Comparison of ENCODE assay signal across 27 mouse cellular contexts in the genomic region with DNA sequence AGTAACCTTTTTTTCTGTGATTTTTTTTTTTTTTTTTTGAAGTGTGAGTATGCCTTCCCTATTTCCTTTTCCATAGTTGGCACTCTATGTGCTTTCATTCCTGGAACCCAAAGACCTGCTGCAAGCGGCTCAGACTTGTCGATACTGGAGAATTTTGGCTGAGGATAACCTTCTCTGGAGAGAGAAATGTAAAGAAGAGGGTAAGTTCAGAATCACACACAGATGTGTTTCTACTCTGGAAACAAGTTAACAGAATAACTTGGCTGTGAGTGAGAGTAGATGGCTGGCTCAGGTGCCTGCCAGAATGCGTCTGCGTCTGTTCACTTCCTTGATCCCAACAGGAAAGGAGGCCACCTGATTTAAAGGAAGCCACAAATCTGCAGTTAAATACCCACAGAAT.
A peak's percentile ranks its signal among the peaks of the same experiment; 100 is the strongest.
DNase-seq lines count a peak whose midpoint lies in the region; ATAC-seq and TF ChIP-seq lines count a peak whose summit lies in the region.
"Had no signal": no experiment of that assay in that cellular context is flagged by ENCODE, and none has a peak within 500 bp of the region (broad histone marks: within the 10 kb centered on the region; RNA-seq: fewer than 3 reads in every experiment).

No protein-coding gene starts in this region.

- WGBS in embryonic facial prominence, embryonic 14.5 days, result 80% methylated on average over 4 of the region's 4 CpGs
- WGBS in embryonic facial prominence, embryonic 10.5 days, result 92% methylated on average over 4 of the region's 4 CpGs
- WGBS in kidney, adult 2 months, result 83% methylated on average over 4 of the region's 4 CpGs
- 99% methylated on average over 4 of the region's 4 CpGs for WGBS in kidney, embryonic 14.5 days
- 94% methylated on average over 4 of the region's 4 CpGs for WGBS in midbrain, embryonic 11.5 days
- WGBS in midbrain, embryonic 13.5 days, result 98% methylated on average over 4 of the region's 4 CpGs
- 87% methylated on average over 4 of the region's 4 CpGs for WGBS in intestine, embryonic 15.5 days

- no peak overlapping the region for H3K4me3 ChIP-seq in embryonic facial prominence, embryonic 14.5 days (ENCODE audit: low read depth, low read length)
- H3K4me3 ChIP-seq in embryonic facial prominence, embryonic 10.5 days, result no peak overlapping the region
- no peak overlapping the region for H3K4me3 ChIP-seq in kidney, adult 2 months (ENCODE audit: insufficient read depth, low read depth, low read length)
- no peak overlapping the region for H3K4me3 ChIP-seq in kidney, embryonic 14.5 days (ENCODE audit: low read length)
- no peak overlapping the region for H3K4me3 ChIP-seq in midbrain, embryonic 11.5 days (ENCODE audit: low read depth, low read length)
- H3K4me3 ChIP-seq in midbrain, embryonic 13.5 days (replicated peaks), result no peak overlapping the region
- H3K4me3 ChIP-seq in intestine, embryonic 15.5 days (replicated peaks), result no peak overlapping the region
- H3K4me3 ChIP-seq: embryonic facial prominence, embryonic 15.5 days; forebrain, embryonic 13.5 days; gastrocnemius, adult 2 months; heart, adult 2 months; heart, embryonic 10.5 days; heart, embryonic 13.5 days; hindbrain, embryonic 12.5 days; hindbrain, embryonic 15.5 days had no signal

- TF ChIP-seq POLR2A in kidney, adult 2 months (IDR thresholded peaks at IDR 0.05; ENCODE audit: low read depth, low read length), result no peak

- H3K9ac ChIP-seq in embryonic facial prominence, embryonic 14.5 days (ENCODE audit: low read depth, low read length), result no peak overlapping the region
- H3K9ac ChIP-seq in kidney, embryonic 14.5 days (ENCODE audit: low read depth, low read length), result no peak overlapping the region
- no peak overlapping the region for H3K9ac ChIP-seq in midbrain, embryonic 11.5 days (ENCODE audit: low read length)
- H3K9ac ChIP-seq in midbrain, embryonic 13.5 days (replicated peaks), result no peak overlapping the region
- H3K9ac ChIP-seq in intestine, embryonic 15.5 days, result no peak overlapping the region
- H3K9ac ChIP-seq: embryonic facial prominence, embryonic 15.5 days; forebrain, embryonic 13.5 days; heart, embryonic 13.5 days; hindbrain, embryonic 12.5 days; hindbrain, embryonic 15.5 days had no signal

- H3K27me3 ChIP-seq in embryonic facial prominence, embryonic 14.5 days (replicated peaks; ENCODE audit: control insufficient read depth, insufficient read depth, low read length), result no peaks in the 10 kb centered on the region
- no peaks in the 10 kb centered on the region for H3K27me3 ChIP-seq in embryonic facial prominence, embryonic 10.5 days (replicated peaks; ENCODE audit: low read depth, poor library complexity, severe bottlenecking)
- H3K27me3 ChIP-seq in kidney, adult 2 months (replicated peaks; ENCODE audit: control insufficient read depth, insufficient read depth, low read length), result no peaks in the 10 kb centered on the region
- no peaks in the 10 kb centered on the region for H3K27me3 ChIP-seq in kidney, embryonic 14.5 days (ENCODE audit: control insufficient read depth, insufficient read depth, low read length)
- no peaks in the 10 kb centered on the region for H3K27me3 ChIP-seq in midbrain, embryonic 11.5 days (ENCODE audit: control insufficient read depth, insufficient read depth, low read length)
- no peaks in the 10 kb centered on the region for H3K27me3 ChIP-seq in midbrain, embryonic 13.5 days
- no peaks in the 10 kb centered on the region for H3K27me3 ChIP-seq in intestine, embryonic 15.5 days (replicated peaks)
- H3K27me3 ChIP-seq: embryonic facial prominence, embryonic 15.5 days; forebrain, embryonic 13.5 days; heart, embryonic 13.5 days; hindbrain, embryonic 12.5 days; hindbrain, embryonic 15.5 days; Patski had no signal

- peaks cover 26% of the 10 kb centered on the region for H3K36me3 ChIP-seq in embryonic facial prominence, embryonic 14.5 days (ENCODE audit: control insufficient read depth, insufficient read depth, low read length)
- peaks cover 50% of the 10 kb centered on the region for H3K36me3 ChIP-seq in embryonic facial prominence, embryonic 10.5 days (replicated peaks)
- peaks cover 2% of the 10 kb centered on the region; the same call in 1 of the 2 replicates for H3K36me3 ChIP-seq in kidney, adult 2 months (ENCODE audit: control insufficient read depth, insufficient read depth, low read length)
- peaks cover 11% of the 10 kb centered on the region; the same call in 1 of the 2 replicates for H3K36me3 ChIP-seq in kidney, embryonic 14.5 days (ENCODE audit: control insufficient read depth, insufficient read depth, low read length)
- H3K36me3 ChIP-seq in midbrain, embryonic 11.5 days (ENCODE audit: control insufficient read depth, insufficient read depth, low read length), result peaks cover 9% of the 10 kb centered on the region
- H3K36me3 ChIP-seq in midbrain, embryonic 13.5 days, result peaks cover 42% of the 10 kb centered on the region
- 0 out of 2 replicates have a peak, but pooled peaks cover 3% of the 10 kb centered on the region for H3K36me3 ChIP-seq in intestine, embryonic 15.5 days

- no peak overlapping the region for H3K27ac ChIP-seq in embryonic facial prominence, embryonic 14.5 days (replicated peaks; ENCODE audit: low read depth, low read length)
- no peak overlapping the region for H3K27ac ChIP-seq in embryonic facial prominence, embryonic 10.5 days (replicated peaks)
- no peak overlapping the region for H3K27ac ChIP-seq in kidney, adult 2 months (ENCODE audit: insufficient read depth, low read depth, low read length)
- no peak overlapping the region for H3K27ac ChIP-seq in kidney, embryonic 14.5 days (ENCODE audit: low read depth, low read length)
- no peak overlapping the region for H3K27ac ChIP-seq in midbrain, embryonic 11.5 days (ENCODE audit: low read depth, low read length)
- H3K27ac ChIP-seq in midbrain, embryonic 13.5 days, result no peak overlapping the region
- no peak overlapping the region for H3K27ac ChIP-seq in intestine, embryonic 15.5 days
- H3K27ac ChIP-seq: embryonic facial prominence, embryonic 15.5 days; forebrain, embryonic 13.5 days; gastrocnemius, adult 2 months; heart, adult 2 months; heart, embryonic 10.5 days; heart, embryonic 13.5 days; hindbrain, embryonic 12.5 days; hindbrain, embryonic 15.5 days had no signal

- ATAC-seq in embryonic facial prominence, embryonic 14.5 days (ENCODE audit: low read depth), result no peak
- no peak for ATAC-seq in kidney, embryonic 14.5 days (ENCODE audit: low FRiP score, low TSS enrichment)
- no peak for ATAC-seq in midbrain, embryonic 11.5 days (ENCODE audit: low FRiP score)
- no peak for ATAC-seq in midbrain, embryonic 13.5 days
- no peak for ATAC-seq in intestine, embryonic 15.5 days
- ATAC-seq: forebrain, embryonic 13.5 days; forebrain, embryonic 16.5 days; intestine, embryonic 16.5 days; Patski had no signal

- no peaks in the 10 kb centered on the region for H3K9me3 ChIP-seq in embryonic facial prominence, embryonic 14.5 days (ENCODE audit: control insufficient read depth, low read length)
- H3K9me3 ChIP-seq in embryonic facial prominence, embryonic 10.5 days, result no peaks in the 10 kb centered on the region
- H3K9me3 ChIP-seq in kidney, embryonic 14.5 days (ENCODE audit: control insufficient read depth, low read length), result no peaks in the 10 kb centered on the region
- H3K9me3 ChIP-seq in midbrain, embryonic 11.5 days (ENCODE audit: control insufficient read depth, low read length), result no peaks in the 10 kb centered on the region
- no peaks in the 10 kb centered on the region for H3K9me3 ChIP-seq in midbrain, embryonic 13.5 days
- no peaks in the 10 kb centered on the region for H3K9me3 ChIP-seq in intestine, embryonic 15.5 days
- H3K9me3 ChIP-seq: embryonic facial prominence, embryonic 15.5 days; forebrain, embryonic 13.5 days; heart, embryonic 10.5 days; heart, embryonic 13.5 days; hindbrain, embryonic 12.5 days; hindbrain, embryonic 15.5 days had no signal

- no peaks in the 10 kb centered on the region for H3K4me1 ChIP-seq in embryonic facial prominence, embryonic 14.5 days (ENCODE audit: control insufficient read depth, insufficient read depth, low read length)
- H3K4me1 ChIP-seq in embryonic facial prominence, embryonic 10.5 days, result no peaks in the 10 kb centered on the region
- no peaks in the 10 kb centered on the region for H3K4me1 ChIP-seq in kidney, adult 2 months (ENCODE audit: control insufficient read depth, insufficient read depth, low read length)
- H3K4me1 ChIP-seq in kidney, embryonic 14.5 days (ENCODE audit: control insufficient read depth, insufficient read depth, low read length), result no peaks in the 10 kb centered on the region
- no peaks in the 10 kb centered on the region for H3K4me1 ChIP-seq in midbrain, embryonic 11.5 days (ENCODE audit: control insufficient read depth, insufficient read depth, low read length)
- H3K4me1 ChIP-seq in midbrain, embryonic 13.5 days (replicated peaks), result no peaks in the 10 kb centered on the region
- no peaks in the 10 kb centered on the region for H3K4me1 ChIP-seq in intestine, embryonic 15.5 days (replicated peaks)
- H3K4me1 ChIP-seq: embryonic facial prominence, embryonic 15.5 days; heart, embryonic 10.5 days; heart, embryonic 13.5 days; hindbrain, embryonic 12.5 days; hindbrain, embryonic 15.5 days had no signal

- TF ChIP-seq CTCF in kidney, adult 2 months (conservative IDR thresholded peaks at IDR 0.05; ENCODE audit: insufficient read depth, insufficient read length, low read depth, low read length), result no peak

- no peak overlapping the region for H3K4me2 ChIP-seq in embryonic facial prominence, embryonic 14.5 days (ENCODE audit: low read depth, low read length)
- H3K4me2 ChIP-seq in kidney, embryonic 14.5 days (replicated peaks; ENCODE audit: low read depth, low read length), result no peak overlapping the region
- H3K4me2 ChIP-seq in midbrain, embryonic 11.5 days, result no peak overlapping the region
- H3K4me2 ChIP-seq in midbrain, embryonic 13.5 days (replicated peaks), result no peak overlapping the region
- H3K4me2 ChIP-seq in intestine, embryonic 15.5 days (replicated peaks), result no peak overlapping the region
- H3K4me2 ChIP-seq: embryonic facial prominence, embryonic 15.5 days; forebrain, embryonic 13.5 days; heart, embryonic 13.5 days; hindbrain, embryonic 12.5 days; hindbrain, embryonic 15.5 days had no signal

- DNase-seq in embryonic facial prominence, embryonic 14.5 days (ENCODE audit: low spot score), result peak; percentile 18
- DNase-seq in embryonic facial prominence, embryonic 10.5 days (ENCODE audit: low spot score), result no peak
- DNase-seq in kidney, adult 2 months, result peak; percentile 4
- peak; percentile 57 for DNase-seq in midbrain, embryonic 11.5 days (ENCODE audit: low spot score, missing footprints)
- DNase-seq in cerebellum, postnatal 36 days, result no peak
- DNase-seq: adrenal gland, adult 2 months; adrenal gland, postnatal 14 days; cerebellum, adult 11 months; cerebellum, adult 2 months; cerebellum, adult 9-11 months; cerebellum, postnatal 25 days; embryo, embryonic 11 days; gastrocnemius, adult 2 months; gastrocnemius, postnatal 14 days; heart, adult 2 months had no signal

Comparison
In these comparisons a context has a peak if more than half of its experiments do, and no peak if none do; other contexts are left out.
1. DNase-seq: peak in embryonic facial prominence, embryonic 14.5 days (single experiment), kidney, adult 2 months (single experiment) and midbrain, embryonic 11.5 days (single experiment); none in embryonic facial prominence, embryonic 10.5 days (single experiment) and cerebellum, postnatal 36 days (0 of 2).